Mouse (Mus musculus): ENCODE measurements at regions not wholly inside any gene's neighbourhood (a gene's known extent, or its start where the extent isn't known, plus 50 kb on each side); places are given as distances from the start of the nearest gene placed in this dataset.
"Not testable (repeated sequence)": the region's sequence is repeated elsewhere in the genome, so short reads cannot be mapped to it uniquely, and the experiment has no call there.

- DNase-seq (ENCODE audit: low spot score in 2 of 2) = no peak
Measured at GRCm38 (mm10) chr12:97218445-97218844, 1040.8 kb downstream of the Galc start.

- no peak for DNase-seq (ENCODE audit: low spot score in 2 of 2)
Measured at GRCm38 (mm10) chr12:97217608-97218007, 1041.7 kb downstream of the Galc start.

- no peak for DNase-seq (ENCODE audit: low spot score in 2 of 2)
Measured at GRCm38 (mm10) chr12:97203636-97204389, 1055.4 kb downstream of the Galc start.

- no peak for DNase-seq (ENCODE audit: low spot score in 2 of 2)
Measured at GRCm38 (mm10) chr12:97161853-97162252, 1097.4 kb downstream of the Galc start.

GRCm38 (mm10) chr12:97161429-97161828, 1097.8 kb downstream of the Galc start:
- no peak for DNase-seq (ENCODE audit: low spot score in 2 of 2)

GRCm38 (mm10) chr12:97158332-97158731, 1100.9 kb downstream of the Galc start:
- DNase-seq (ENCODE audit: low spot score in 2 of 2) = no peak

- no peak for DNase-seq (ENCODE audit: low spot score in 2 of 2)
Measured at GRCm38 (mm10) chr12:97157748-97158147, 1101.5 kb downstream of the Galc start.

GRCm38 (mm10) chr12:97156499-97157110, 1102.7 kb downstream of the Galc start:
- DNase-seq (ENCODE audit: low spot score in 2 of 2) = no peak

- DNase-seq (ENCODE audit: low spot score in 2 of 2) = no peak
Measured at GRCm38 (mm10) chr12:97142720-97143119, 1116.5 kb downstream of the Galc start.

GRCm38 (mm10) chr12:97137924-97138323, 1121.3 kb downstream of the Galc start:
- DNase-seq (ENCODE audit: low spot score in 2 of 2) = no peak

GRCm38 (mm10) chr12:97130276-97130675, 1129.0 kb downstream of the Galc start:
- no peak for DNase-seq (ENCODE audit: low spot score in 2 of 2)

GRCm38 (mm10) chr12:97090577-97091214, 1168.6 kb downstream of the Galc start:
- DNase-seq (ENCODE audit: low spot score in 2 of 2) = no peak

GRCm38 (mm10) chr12:97061352-97061895, 1197.8 kb downstream of the Galc start:
- not testable (repeated sequence) for DNase-seq (ENCODE audit: low spot score in 2 of 2)

GRCm38 (mm10) chr12:97047674-97048073, 1211.6 kb downstream of the Galc start:
- DNase-seq (ENCODE audit: low spot score in 2 of 2) = peak in 1 of 2 experiments; percentile 4

All from frontal cortex, postnatal 25 days (tissue).